Mouse (Mus musculus): Measurements from ENCODE around the gene 5530401A14Rik. TPM values are rescaled to one million over a fixed set of nuclear protein-coding genes. Genes with fewer than 3 reads are reported as not detected.

The 5530401A14Rik gene
- polyA plus RNA-seq, 1 experiment from 2014 or later, result not detected

- Histone ChIP-seq H3K4me2 (no peak overlapping the region), H3K36me3 (no peaks in the 10 kb centered on the region), H3K27me3 (no peaks in the 10 kb centered on the region), H3K9ac (replicated peaks) (no peak overlapping the region), H3K9me3 (no peaks in the 10 kb centered on the region), H3K4me1 (replicated peaks) (no peaks in the 10 kb centered on the region), H3K4me3 (replicated peaks) (no peak overlapping the region), H3K27ac (no peak overlapping the region)
- 68% methylated on average over 9 of the region's 9 CpGs for WGBS
- no peak for ATAC-seq (ENCODE audit: insufficient number of reproducible peaks, insufficient read depth, low FRiP score, low TSS enrichment, low read depth)
Measured at GRCm38 (mm10) chr11:81871506-81872213, 11.2 kb downstream of the 5530401A14Rik start.

GRCm38 (mm10) chr11:81896511-81896910, 36.0 kb downstream of the 5530401A14Rik start:
- Histone ChIP-seq H3K4me3 (replicated peaks) (no peak overlapping the region), H3K4me2 (no peak overlapping the region), H3K9ac (replicated peaks) (no peak overlapping the region), H3K36me3 (no peaks in the 10 kb centered on the region), H3K27ac (no peak overlapping the region), H3K27me3 (no peaks in the 10 kb centered on the region; the same call in 1 of the 2 replicates), H3K4me1 (replicated peaks) (peaks cover 10% of the 10 kb centered on the region), H3K9me3 (no peaks in the 10 kb centered on the region)
- no peak for ATAC-seq (ENCODE audit: insufficient number of reproducible peaks, insufficient read depth, low FRiP score, low TSS enrichment, low read depth)
- 83% methylated on average over 6 of the region's 6 CpGs for WGBS

GRCm38 (mm10) chr11:81897547-81898354, 37.3 kb downstream of the 5530401A14Rik start:
- 8% methylated on average over 8 of the region's 8 CpGs for WGBS
- Histone ChIP-seq H3K36me3 (no peaks in the 10 kb centered on the region), H3K4me3 (replicated peaks) (no peak overlapping the region), H3K27ac (no peak overlapping the region), H3K9ac (replicated peaks) (no peak overlapping the region), H3K27me3 (no peaks in the 10 kb centered on the region; the same call in 1 of the 2 replicates), H3K4me2 (no peak overlapping the region), H3K9me3 (no peaks in the 10 kb centered on the region), H3K4me1 (replicated peaks) (peaks cover 10% of the 10 kb centered on the region)
- ATAC-seq (ENCODE audit: insufficient number of reproducible peaks, insufficient read depth, low FRiP score, low TSS enrichment, low read depth), result no peak

GRCm38 (mm10) chr11:81902318-81902717, 41.8 kb downstream of the 5530401A14Rik start:
- no peak overlapping the region for H3K4me2 ChIP-seq
- no peak overlapping the region for H3K9ac ChIP-seq (replicated peaks)
- H3K4me1 ChIP-seq (replicated peaks), result peaks cover 8% of the 10 kb centered on the region
- ATAC-seq (ENCODE audit: insufficient number of reproducible peaks, insufficient read depth, low FRiP score, low TSS enrichment, low read depth), result no peak
- no peak overlapping the region for H3K4me3 ChIP-seq (replicated peaks)
- no peaks in the 10 kb centered on the region; the same call in 1 of the 2 replicates for H3K27me3 ChIP-seq
- no peak overlapping the region for H3K27ac ChIP-seq
- H3K36me3 ChIP-seq, result no peaks in the 10 kb centered on the region
- no peaks in the 10 kb centered on the region for H3K9me3 ChIP-seq

DNA sequence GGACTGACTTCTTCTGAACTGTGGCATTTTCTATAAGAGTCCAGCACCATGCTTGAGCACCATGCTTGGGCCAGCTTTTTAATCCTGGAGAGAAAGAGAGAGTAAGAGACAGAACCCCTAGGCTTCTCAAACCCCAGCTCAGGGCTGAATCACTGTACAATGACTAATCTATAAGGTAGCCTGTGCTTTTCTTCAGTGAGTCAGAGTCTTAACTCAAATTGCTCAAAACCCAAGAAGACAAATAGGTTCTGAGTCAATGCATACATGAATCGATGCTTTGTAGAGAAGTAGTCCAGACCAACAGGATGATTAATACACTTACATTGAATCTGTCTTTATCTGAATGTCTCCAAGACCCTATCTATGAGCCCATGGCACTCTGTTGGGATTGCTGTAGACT, 48.3 kb downstream of the 5530401A14Rik start:
- Histone ChIP-seq H3K4me1 (replicated peaks) (peaks cover 7% of the 10 kb centered on the region; the same call in 1 of the 2 replicates), H3K4me2 (no peak overlapping the region), H3K27ac (no peak overlapping the region), H3K9me3 (no peaks in the 10 kb centered on the region), H3K9ac (replicated peaks) (no peak overlapping the region), H3K36me3 (no peaks in the 10 kb centered on the region), H3K4me3 (replicated peaks) (no peak overlapping the region), H3K27me3 (no peaks in the 10 kb centered on the region)
- 95% methylated on average over 1 of the region's 1 CpGs for WGBS
- ATAC-seq (ENCODE audit: insufficient number of reproducible peaks, insufficient read depth, low FRiP score, low TSS enrichment, low read depth), result no peak

DNA sequence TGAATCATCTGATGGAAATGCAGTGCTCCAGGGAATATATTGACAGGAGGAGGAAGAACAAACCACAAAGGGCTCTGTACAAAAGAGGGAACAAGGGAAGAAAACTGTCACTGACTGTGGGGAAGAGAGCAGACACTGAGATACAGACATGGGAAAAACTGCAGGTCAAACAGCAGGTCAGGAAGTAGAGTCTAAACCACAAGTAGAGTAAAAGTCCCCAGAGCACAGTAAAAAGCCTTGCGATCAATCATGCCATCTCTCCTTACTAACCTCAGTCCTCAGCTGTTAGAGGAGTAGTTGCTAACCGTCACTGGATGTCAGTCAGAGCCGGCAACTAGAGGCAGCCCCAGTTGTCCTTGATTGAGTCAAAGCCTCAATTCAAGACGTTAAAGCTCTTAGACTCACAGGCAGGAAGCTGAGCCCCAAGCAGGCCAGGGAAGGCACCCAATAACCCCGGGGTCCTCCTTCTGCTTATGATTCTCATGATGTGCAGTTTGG, 49.0 kb downstream of the 5530401A14Rik start:
- no peaks in the 10 kb centered on the region for H3K36me3 ChIP-seq
- no peak overlapping the region for H3K4me3 ChIP-seq (replicated peaks)
- no peak overlapping the region for H3K27ac ChIP-seq
- H3K4me1 ChIP-seq (replicated peaks), result peaks cover 7% of the 10 kb centered on the region; the same call in 1 of the 2 replicates
- no peaks in the 10 kb centered on the region for H3K9me3 ChIP-seq
- H3K27me3 ChIP-seq, result no peaks in the 10 kb centered on the region
- no peak overlapping the region for H3K9ac ChIP-seq (replicated peaks)
- 64% methylated on average over 5 of the region's 5 CpGs for WGBS
- H3K4me2 ChIP-seq, result no peak overlapping the region
- no peak for ATAC-seq (ENCODE audit: insufficient number of reproducible peaks, insufficient read depth, low FRiP score, low TSS enrichment, low read depth)

DNA sequence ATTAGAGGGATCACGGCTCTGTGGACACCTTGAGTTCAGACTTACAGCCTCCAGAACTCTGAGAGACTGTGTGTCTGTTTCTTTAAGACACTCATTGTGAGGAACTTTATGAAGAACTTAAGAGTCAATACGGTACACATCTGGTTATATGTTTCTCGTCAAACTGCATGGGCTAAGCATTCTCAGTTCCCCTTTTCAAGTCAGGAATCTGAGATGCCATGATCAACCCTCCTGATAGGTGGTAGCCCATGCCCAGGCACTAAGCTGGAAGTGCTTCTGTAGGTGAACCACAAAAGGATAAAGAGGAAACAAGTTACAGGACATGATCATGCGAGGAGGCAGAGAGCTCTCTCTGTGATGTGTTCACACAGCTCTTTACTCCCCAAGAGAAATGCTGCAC, 52.6 kb downstream of the 5530401A14Rik start:
- WGBS, result 67% methylated on average over 4 of the region's 4 CpGs
- no peaks in the 10 kb centered on the region for H3K9me3 ChIP-seq
- H3K4me1 ChIP-seq (replicated peaks), result peaks cover 7% of the 10 kb centered on the region; the same call in 1 of the 2 replicates
- no peaks in the 10 kb centered on the region for H3K27me3 ChIP-seq
- no peak overlapping the region for H3K27ac ChIP-seq
- H3K4me3 ChIP-seq (replicated peaks), result no peak overlapping the region
- no peak for ATAC-seq (ENCODE audit: insufficient number of reproducible peaks, insufficient read depth, low FRiP score, low TSS enrichment, low read depth)
- no peaks in the 10 kb centered on the region for H3K36me3 ChIP-seq
- H3K9ac ChIP-seq (replicated peaks), result no peak overlapping the region
- H3K4me2 ChIP-seq, result no peak overlapping the region

- Histone ChIP-seq H3K9ac (replicated peaks) (no peak overlapping the region), H3K4me3 (replicated peaks) (no peak overlapping the region), H3K9me3 (no peaks in the 10 kb centered on the region), H3K36me3 (no peaks in the 10 kb centered on the region), H3K4me1 (replicated peaks) (peaks cover 7% of the 10 kb centered on the region; the same call in 1 of the 2 replicates), H3K4me2 (no peak overlapping the region), H3K27ac (no peak overlapping the region), H3K27me3 (no peaks in the 10 kb centered on the region)
- no peak for ATAC-seq (ENCODE audit: insufficient number of reproducible peaks, insufficient read depth, low FRiP score, low TSS enrichment, low read depth)
- 33% methylated on average over 6 of the region's 6 CpGs for WGBS
Measured at GRCm38 (mm10) chr11:81915501-81915900, 55.0 kb downstream of the 5530401A14Rik start.

DNA sequence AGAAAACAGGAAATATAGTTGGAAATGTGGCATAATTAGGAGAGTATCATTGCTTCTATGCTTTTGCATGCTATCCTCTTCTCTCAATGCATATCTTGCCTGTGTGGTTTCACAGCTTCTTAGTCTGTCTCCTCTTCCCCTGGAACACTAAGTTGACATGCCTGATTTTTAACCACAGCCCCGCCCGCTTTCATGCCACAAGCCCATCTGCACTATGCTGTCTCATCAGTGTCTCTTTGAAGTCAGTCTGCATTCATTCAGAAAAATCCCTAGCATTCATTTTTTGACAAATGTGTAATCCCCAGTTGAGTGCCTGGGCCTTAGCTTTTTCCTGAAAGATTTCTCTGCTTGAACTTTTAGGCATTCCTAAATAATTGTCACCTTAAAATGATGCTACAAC, 62.6 kb downstream of the 5530401A14Rik start:
- WGBS, result 82% methylated on average over 2 of the region's 2 CpGs
- no peak overlapping the region for H3K4me3 ChIP-seq (replicated peaks)
- no peaks in the 10 kb centered on the region for H3K27me3 ChIP-seq
- no peaks in the 10 kb centered on the region for H3K4me1 ChIP-seq (replicated peaks)
- H3K9me3 ChIP-seq, result no peaks in the 10 kb centered on the region
- H3K27ac ChIP-seq, result no peak overlapping the region
- no peak overlapping the region for H3K9ac ChIP-seq (replicated peaks)
- no peak overlapping the region for H3K4me2 ChIP-seq
- ATAC-seq (ENCODE audit: insufficient number of reproducible peaks, insufficient read depth, low FRiP score, low TSS enrichment, low read depth), result no peak
- H3K36me3 ChIP-seq, result no peaks in the 10 kb centered on the region

DNA sequence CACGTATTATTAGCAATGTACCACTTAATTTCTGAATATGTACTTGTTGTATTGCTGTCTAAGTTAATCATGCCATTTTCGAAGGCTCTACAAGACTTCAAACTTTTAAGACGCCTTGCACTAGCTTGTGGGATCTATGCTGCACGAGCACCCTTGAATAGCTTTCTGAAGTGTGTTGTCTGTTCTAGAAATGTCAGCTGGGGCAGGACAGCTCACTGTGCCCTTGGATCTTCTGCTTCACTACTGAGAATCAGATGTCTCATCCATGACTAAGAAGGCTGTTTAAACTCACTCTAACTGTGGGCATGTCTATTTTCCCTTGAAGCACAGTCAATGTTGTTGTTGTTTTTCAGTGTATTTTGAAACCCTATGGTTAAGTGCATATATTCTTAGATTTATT, 63.2 kb downstream of the 5530401A14Rik start:
- no peak overlapping the region for H3K27ac ChIP-seq
- H3K4me3 ChIP-seq (replicated peaks), result no peak overlapping the region
- WGBS, result 83% methylated on average over 4 of the region's 4 CpGs
- H3K36me3 ChIP-seq, result no peaks in the 10 kb centered on the region
- no peak for ATAC-seq (ENCODE audit: insufficient number of reproducible peaks, insufficient read depth, low FRiP score, low TSS enrichment, low read depth)
- no peaks in the 10 kb centered on the region for H3K27me3 ChIP-seq
- no peak overlapping the region for H3K9ac ChIP-seq (replicated peaks)
- H3K4me2 ChIP-seq, result no peak overlapping the region
- no peaks in the 10 kb centered on the region for H3K4me1 ChIP-seq (replicated peaks)
- no peaks in the 10 kb centered on the region for H3K9me3 ChIP-seq

GRCm38 (mm10) chr11:81926393-81926792, 65.9 kb downstream of the 5530401A14Rik start:
- Histone ChIP-seq H3K4me1 (replicated peaks) (no peaks in the 10 kb centered on the region), H3K9ac (replicated peaks) (no peak overlapping the region), H3K9me3 (no peaks in the 10 kb centered on the region), H3K4me2 (no peak overlapping the region), H3K4me3 (replicated peaks) (no peak overlapping the region), H3K36me3 (no peaks in the 10 kb centered on the region), H3K27ac (no peak overlapping the region), H3K27me3 (no peaks in the 10 kb centered on the region)
- ATAC-seq (ENCODE audit: insufficient number of reproducible peaks, insufficient read depth, low FRiP score, low TSS enrichment, low read depth), result no peak

Data from limb, embryonic 12.5 days (tissue).